Mouse (Mus musculus) ovary, postnatal 36 days (tissue): ENCODE data around the gene Satb1.
A peak's percentile ranks its signal among the peaks of the same experiment; 100 is the strongest.

Source experiments
- DNase-seq: peaks from one replicate; pipeline ENCODE4 v3.0.0; 2022; ENCODE audit warnings: low spot score, mixed read lengths

Gene Satb1

GRCm38 (mm10) chr17:51832900-51833577, at the start of gene Satb1:
Gene Satb1, minus strand, starts transcription at chr17:51833290.
- peak; percentile 68 for DNase-seq

- no peak for DNase-seq
Observed at GRCm38 (mm10) chr17:51882566-51882965, 49.5 kb upstream of the Satb1 start.

- DNase-seq, result no peak
Observed at GRCm38 (mm10) chr17:51880895-51881622, 48.0 kb upstream of the Satb1 start.

- no peak for DNase-seq
Observed at GRCm38 (mm10) chr17:51880221-51880620, 47.1 kb upstream of the Satb1 start.

DNA sequence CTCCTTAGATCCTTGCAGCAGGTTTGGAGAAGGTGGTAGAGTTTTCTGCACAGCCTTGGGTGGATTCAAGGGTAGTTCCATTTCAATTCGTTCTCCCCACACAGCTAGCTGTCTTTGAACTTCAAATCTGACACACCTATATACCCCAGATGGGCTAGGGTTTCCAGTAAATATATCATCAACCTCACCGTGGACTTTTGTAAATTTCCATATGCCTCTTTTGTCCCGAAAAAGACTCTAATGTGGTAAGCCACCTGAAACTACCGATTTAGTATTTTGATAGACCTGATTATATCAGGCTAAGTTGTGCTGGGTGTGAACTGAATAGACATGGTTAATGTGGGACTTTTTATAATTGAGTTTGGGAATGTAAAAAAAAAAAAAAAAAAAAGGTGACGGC, 46.6 kb upstream of the Satb1 start:
- DNase-seq, result no peak

DNA sequence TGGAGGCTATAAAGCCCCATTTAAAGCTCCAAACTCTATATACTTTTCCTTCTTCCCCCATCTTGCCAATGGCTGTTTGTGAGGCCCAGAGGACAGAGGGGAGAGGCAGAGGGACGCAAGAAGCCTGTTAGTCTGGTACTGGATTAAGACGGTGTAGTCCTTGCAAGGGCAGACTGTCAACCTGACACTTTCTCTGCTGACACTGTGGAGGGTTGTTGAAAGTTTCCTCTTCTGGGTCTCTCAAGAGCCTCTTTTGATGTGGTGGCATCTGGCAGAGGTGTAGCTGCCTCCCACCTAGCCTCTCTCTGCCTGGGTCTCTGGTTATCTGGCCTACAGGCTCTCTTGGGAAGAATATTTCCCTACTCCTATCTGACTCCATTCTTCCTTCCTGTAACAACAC, 46.1 kb upstream of the Satb1 start:
- DNase-seq, result no peak

DNA sequence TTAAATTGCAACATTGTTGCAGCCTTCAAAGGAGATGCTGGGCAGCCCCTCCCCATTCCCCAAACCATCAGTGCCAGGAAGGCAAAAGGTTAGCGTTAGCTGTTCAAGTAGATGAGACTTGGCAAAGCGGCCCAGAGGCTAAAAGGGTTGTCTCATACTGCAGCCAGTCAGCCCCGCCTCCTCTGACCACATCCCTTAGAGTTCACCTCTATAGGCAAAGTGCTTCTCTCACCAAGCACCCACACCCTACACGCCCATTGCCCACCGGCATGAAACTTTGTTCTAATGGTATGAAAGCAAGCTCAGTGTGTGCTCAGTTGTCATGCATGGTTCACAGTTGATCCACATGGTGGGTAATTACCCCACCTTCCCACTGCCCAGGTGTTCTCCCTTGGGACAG, 43.4 kb upstream of the Satb1 start:
- no peak for DNase-seq

DNA sequence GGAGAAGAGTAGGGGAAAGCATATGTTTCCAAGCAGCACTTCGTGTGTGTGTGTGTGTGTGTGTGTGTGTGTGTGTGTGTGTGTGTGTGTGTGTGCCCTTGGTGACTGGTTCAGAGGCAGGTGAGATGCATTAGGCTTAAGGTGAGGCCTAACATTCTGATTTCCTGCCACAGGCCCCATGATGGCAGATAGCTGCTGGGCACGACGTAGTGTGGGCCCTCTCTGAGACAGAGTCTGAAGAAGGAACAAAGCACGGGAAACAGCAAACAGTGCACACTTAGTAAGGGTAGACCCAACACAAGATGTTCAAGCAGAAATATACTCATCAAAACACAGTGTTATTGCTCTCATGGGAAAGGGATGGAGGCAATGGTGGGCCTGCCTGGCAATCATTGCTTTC, 24.5 kb upstream of the Satb1 start:
- no peak for DNase-seq

DNA sequence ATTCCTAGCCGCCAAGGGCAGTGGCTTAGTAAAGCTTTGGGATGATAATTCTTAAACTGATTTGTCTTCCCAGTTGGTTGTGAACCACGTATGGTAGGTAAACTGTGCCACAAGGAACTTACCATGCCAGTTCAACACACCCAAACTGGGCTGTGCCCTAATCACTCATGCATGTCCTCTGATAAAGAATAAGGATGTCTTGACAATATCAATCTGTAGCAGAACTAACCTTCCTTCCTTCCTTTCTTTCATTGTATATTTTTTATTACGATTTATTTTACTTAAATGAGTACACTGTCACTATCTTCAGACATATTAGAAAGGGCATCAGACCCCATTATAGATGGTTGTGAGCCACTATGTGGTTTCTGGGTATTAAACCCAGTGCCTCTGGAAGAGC, 23.2 kb upstream of the Satb1 start:
- DNase-seq, result no peak

- DNase-seq, result no peak
Observed at GRCm38 (mm10) chr17:51855261-51855660, 22.2 kb upstream of the Satb1 start.

GRCm38 (mm10) chr17:51853952-51854351, 20.9 kb upstream of the Satb1 start:
- no peak for DNase-seq

DNA sequence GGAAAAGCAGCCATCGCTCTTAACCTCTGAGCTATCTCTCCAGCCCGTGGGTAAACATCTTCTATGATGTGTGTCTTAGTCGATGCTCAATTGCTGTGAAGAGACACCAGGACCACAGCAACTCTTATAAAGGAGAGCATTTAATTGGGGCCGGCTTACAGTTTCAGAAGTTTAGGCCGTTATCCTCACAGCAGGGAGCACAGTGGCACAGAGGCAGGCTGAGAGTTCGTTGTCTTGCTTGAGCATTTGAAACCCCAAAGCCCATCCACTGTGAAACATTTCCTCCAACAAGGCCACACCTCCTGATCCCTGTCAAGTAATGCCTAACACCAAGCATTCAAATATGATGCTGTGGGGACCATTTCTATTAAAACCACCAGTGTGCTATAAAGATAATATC, 7.5 kb upstream of the Satb1 start:
- no peak for DNase-seq

DNA sequence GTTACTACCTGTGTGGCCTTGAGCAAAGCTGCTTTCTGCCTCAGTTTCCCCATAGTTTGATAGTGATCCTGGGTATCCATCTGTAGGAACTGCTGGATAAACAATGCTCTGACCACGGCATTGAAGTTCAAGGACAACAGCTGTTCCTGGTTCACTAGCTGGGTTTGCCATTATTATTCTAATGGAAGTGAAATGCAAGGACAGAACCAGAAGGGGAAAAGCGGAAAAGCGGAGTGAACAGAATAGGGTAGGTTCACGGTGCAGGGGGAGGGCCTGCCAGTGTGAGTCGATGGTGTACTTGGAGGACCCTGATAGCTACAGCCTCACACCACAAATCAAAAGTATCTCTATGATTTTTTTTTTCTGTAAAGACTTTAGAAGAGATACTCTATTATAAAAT, 6.4 kb upstream of the Satb1 start:
- no peak for DNase-seq

DNA sequence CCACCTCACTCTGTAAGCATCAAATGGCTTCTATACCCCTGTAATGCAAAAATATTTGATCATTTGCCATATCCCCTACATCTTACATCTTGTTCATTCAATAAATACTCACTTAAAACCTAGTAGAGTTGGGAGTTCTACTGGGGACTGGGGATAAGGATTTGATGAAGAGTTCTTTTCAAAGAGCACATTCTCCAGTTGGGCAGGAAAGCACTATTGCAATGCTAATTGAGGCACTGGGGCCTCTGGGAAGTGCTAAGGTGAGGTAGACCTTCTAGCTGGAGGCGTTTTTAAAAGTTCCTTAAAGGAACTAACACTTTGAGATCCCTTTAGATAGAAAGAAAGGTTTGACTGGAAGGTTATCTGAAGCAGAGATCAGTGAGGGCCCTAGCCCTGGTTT, 3.8 kb upstream of the Satb1 start:
- DNase-seq, result no peak

- DNase-seq, result no peak
Observed at GRCm38 (mm10) chr17:51836243-51836642, 3.2 kb upstream of the Satb1 start.

DNA sequence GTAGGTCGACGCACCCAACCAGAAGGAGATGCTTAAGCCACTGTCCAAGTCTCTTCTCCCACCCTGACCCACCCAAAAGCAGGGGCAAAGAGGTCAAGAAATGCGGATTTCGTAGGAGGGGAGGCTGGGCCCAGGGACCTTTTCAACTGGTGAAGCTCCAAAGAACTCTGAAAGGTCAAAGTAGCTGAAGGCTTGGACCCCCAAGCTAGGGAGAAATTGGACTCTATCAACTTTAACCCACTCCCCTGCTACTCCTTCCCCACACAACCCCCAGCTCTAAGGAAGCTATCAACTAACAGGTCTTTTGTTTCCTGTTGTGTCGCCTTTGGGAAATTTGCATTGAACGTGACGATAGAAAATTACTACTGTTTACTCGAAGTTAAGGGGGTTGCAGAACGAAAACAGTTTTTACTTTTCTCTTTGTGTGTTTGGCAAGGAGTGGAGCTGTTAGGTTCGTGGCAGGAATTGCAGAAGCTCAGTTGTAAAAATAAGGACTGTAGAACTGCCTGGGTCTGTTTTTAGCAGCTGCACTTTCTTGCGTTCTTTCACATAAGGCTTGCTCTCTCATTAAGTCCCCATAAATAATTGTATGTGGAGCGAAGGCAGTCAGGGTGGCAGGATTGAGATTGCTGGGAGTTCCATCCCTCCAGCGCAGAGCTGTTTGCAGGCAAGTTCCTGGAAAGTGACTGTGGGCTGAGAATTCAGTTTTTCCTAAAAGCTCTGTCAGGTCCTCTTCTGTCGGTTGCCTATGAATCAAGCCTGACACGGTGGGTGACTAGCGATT, 680 bp upstream of the Satb1 start:
- DNase-seq, result no peak

DNA sequence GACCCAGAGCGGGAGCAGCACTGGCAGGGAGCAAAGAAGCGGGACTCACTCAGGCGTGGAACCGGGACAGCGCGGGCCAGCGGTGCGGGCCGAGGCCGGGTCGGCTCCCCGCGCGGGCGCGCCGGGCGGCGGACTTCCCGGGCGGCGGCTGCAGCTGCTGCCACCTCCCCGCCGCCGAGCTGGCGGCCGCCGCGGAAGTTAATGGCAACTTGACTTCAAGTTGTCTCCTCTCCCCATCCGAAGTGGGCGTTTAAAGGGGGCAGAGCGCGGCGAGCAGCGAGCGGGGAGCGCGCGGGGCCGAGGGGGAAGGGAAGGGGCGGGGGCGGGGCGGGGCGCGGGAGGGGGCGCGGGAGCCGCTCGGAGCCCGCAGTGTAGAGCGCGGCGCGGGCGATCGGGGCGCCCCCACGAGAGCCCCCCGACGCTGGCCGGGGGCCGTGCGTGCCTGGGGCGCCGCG, 642 bp downstream of the Satb1 start:
- DNase-seq, result no peak

- DNase-seq, result peak; percentile 35
Observed at GRCm38 (mm10) chr17:51831702-51832420, 1.2 kb downstream of the Satb1 start.

DNA sequence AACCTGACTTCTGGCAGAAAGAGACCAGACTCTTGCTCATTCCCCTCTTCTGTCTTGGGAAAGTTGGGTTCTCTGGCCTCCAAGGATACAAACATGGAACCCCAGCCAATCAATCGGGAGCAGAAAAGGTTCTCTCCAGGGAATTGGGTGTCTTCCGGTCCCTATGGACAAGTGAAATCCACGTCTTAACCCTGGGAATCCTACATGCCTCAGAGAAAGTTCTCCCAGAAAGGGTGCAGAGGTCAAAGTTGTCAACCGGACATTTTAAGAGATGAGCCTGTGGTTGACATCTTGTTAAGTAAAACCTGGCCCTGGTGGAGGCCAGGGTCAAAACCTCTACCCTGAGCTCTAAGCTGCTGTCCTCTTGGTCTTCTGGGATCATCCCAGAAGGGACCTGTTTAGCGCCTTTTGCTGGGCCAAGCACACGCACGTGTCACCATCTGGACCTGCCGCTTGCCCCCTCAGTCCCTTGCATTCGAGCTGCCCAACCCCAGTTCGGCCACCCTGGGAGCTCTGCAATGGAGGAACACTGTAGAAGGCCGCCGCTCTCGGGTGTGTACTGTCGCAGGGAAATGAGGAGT, 1.9 kb downstream of the Satb1 start:
- DNase-seq, result no peak

- DNase-seq, result no peak
Observed at GRCm38 (mm10) chr17:51829436-51829835, 3.7 kb downstream of the Satb1 start.

GRCm38 (mm10) chr17:51827922-51828410, 5.1 kb downstream of the Satb1 start:
- no peak for DNase-seq

GRCm38 (mm10) chr17:51826461-51826860, 6.6 kb downstream of the Satb1 start:
- DNase-seq, result no peak
